In genomic region chr13:38633287-38634000, GRCm38 (mm10) we compare ENCODE assay signal across 8 mouse cellular contexts. TPM values are rescaled to one million over a fixed set of nuclear protein-coding genes. Genes with fewer than 3 reads are reported as not detected.
DNase-seq lines count a peak whose midpoint lies in the region; ATAC-seq lines count a peak whose summit lies in the region.
"Had no signal": no experiment of that assay in that cellular context is flagged by ENCODE, and none has a peak within 500 bp of the region (broad histone marks: within the 10 kb centered on the region; RNA-seq: fewer than 3 reads in every experiment).

No protein-coding gene starts in this region.

- WGBS in embryonic facial prominence, embryonic 12.5 days: 94% methylated on average over 6 of the region's 6 CpGs
- WGBS in hindbrain, embryonic 14.5 days: 90% methylated on average over 6 of the region's 6 CpGs
- WGBS in midbrain, embryonic 13.5 days: 95% methylated on average over 6 of the region's 6 CpGs

- H3K9me3 ChIP-seq in embryonic facial prominence, embryonic 12.5 days: no peaks in the 10 kb centered on the region
- no peaks in the 10 kb centered on the region for H3K9me3 ChIP-seq in hindbrain, embryonic 14.5 days (ENCODE audit: control insufficient read depth, low read length)
- H3K9me3 ChIP-seq in midbrain, embryonic 13.5 days: no peaks in the 10 kb centered on the region

- no peak overlapping the region for H3K4me3 ChIP-seq in embryonic facial prominence, embryonic 12.5 days
- peak overlapping the region; percentile 80; the same call in 1 of the 2 replicates for H3K4me3 ChIP-seq in hindbrain, embryonic 14.5 days (replicated peaks; ENCODE audit: low read length)
- H3K4me3 ChIP-seq in midbrain, embryonic 13.5 days (replicated peaks): no peak overlapping the region; the same call in 1 of the 2 replicates

- H3K36me3 ChIP-seq in embryonic facial prominence, embryonic 12.5 days: 0 out of 2 replicates have a peak, but pooled peaks cover 7% of the 10 kb centered on the region
- peaks cover 10% of the 10 kb centered on the region; the same call in 1 of the 2 replicates for H3K36me3 ChIP-seq in hindbrain, embryonic 14.5 days (replicated peaks; ENCODE audit: control insufficient read depth, insufficient read depth)
- H3K36me3 ChIP-seq in midbrain, embryonic 13.5 days: peaks cover 8% of the 10 kb centered on the region; the same call in 1 of the 2 replicates

- no peaks in the 10 kb centered on the region for H3K27me3 ChIP-seq in embryonic facial prominence, embryonic 12.5 days
- H3K27me3 ChIP-seq in hindbrain, embryonic 14.5 days (ENCODE audit: control insufficient read depth, insufficient read depth, low read length): no peaks in the 10 kb centered on the region
- H3K27me3 ChIP-seq in midbrain, embryonic 13.5 days: no peaks in the 10 kb centered on the region

- ATAC-seq in embryonic facial prominence, embryonic 12.5 days (ENCODE audit: insufficient number of reproducible peaks, insufficient read depth, low FRiP score, low TSS enrichment): no peak
- no peak for ATAC-seq in hindbrain, embryonic 14.5 days (ENCODE audit: low FRiP score)
- ATAC-seq in midbrain, embryonic 13.5 days: no peak

- no peak overlapping the region for H3K9ac ChIP-seq in embryonic facial prominence, embryonic 12.5 days
- no peak overlapping the region for H3K9ac ChIP-seq in hindbrain, embryonic 14.5 days
- H3K9ac ChIP-seq in midbrain, embryonic 13.5 days (replicated peaks): no peak overlapping the region

- peak; percentile 27 for DNase-seq in layer of hippocampus, adult 11-12 months (ENCODE audit: low spot score)
- DNase-seq in layer of hippocampus, postnatal 10 days (ENCODE audit: low spot score in 2 of 2): no peak
- no peak for DNase-seq in hindbrain, embryonic 14.5 days (ENCODE audit: low spot score)
- no peak for DNase-seq in adrenal gland, postnatal 4 days (ENCODE audit: low spot score in 2 of 2)
- DNase-seq in urinary bladder, adult 2 months (ENCODE audit: low spot score): no peak
- DNase-seq: cerebellum, adult 9-11 months had no signal

- H3K4me1 ChIP-seq in embryonic facial prominence, embryonic 12.5 days: peaks cover 5% of the 10 kb centered on the region; the same call in 1 of the 2 replicates
- peaks cover 7% of the 10 kb centered on the region; the same call in 1 of the 2 replicates for H3K4me1 ChIP-seq in hindbrain, embryonic 14.5 days (replicated peaks; ENCODE audit: control insufficient read depth, insufficient read depth, low read length)
- H3K4me1 ChIP-seq in midbrain, embryonic 13.5 days (replicated peaks): peaks cover 12% of the 10 kb centered on the region

- H3K4me2 ChIP-seq in embryonic facial prominence, embryonic 12.5 days (replicated peaks): peak overlapping the region; percentile 65; the same call in 1 of the 2 replicates
- H3K4me2 ChIP-seq in hindbrain, embryonic 14.5 days (replicated peaks): peak overlapping the region; percentile 71; the same call in 1 of the 2 replicates
- H3K4me2 ChIP-seq in midbrain, embryonic 13.5 days (replicated peaks): peak overlapping the region; percentile 73

- no peak overlapping the region for H3K27ac ChIP-seq in embryonic facial prominence, embryonic 12.5 days
- H3K27ac ChIP-seq in hindbrain, embryonic 14.5 days: no peak overlapping the region
- H3K27ac ChIP-seq in midbrain, embryonic 13.5 days: no peak overlapping the region

RNA-seq across cellular contexts. Expression of gene Bloc1s5, which starts 1.5 kb away (rescaled TPM):
- 10 to 100 TPM; 11.1 to 12.3 TPM for total RNA-seq in layer of hippocampus, postnatal 10 days (2021)
- 23.6 and 23.7 TPM in 2 replicates for polyA plus RNA-seq in embryonic facial prominence, embryonic 12.5 days (2016; fragmentation: Nextera tagmentation; extraction: Ambion mirVana)
- polyA plus RNA-seq in hindbrain, embryonic 14.5 days (2014; fragmentation: Nextera tagmentation; extraction: Ambion mirVana): 19.7 and 23.6 TPM in 2 replicates
- 28.4 and 30.2 TPM in 2 replicates for polyA plus RNA-seq in midbrain, embryonic 13.5 days (2015; fragmentation: Nextera tagmentation; extraction: Ambion mirVana)
- total RNA-seq in adrenal gland, postnatal 4 days (2021): 10 to 100 TPM; 22.3 to 23.9 TPM
- 7.3 and 7.5 TPM in 2 replicates for polyA plus RNA-seq in urinary bladder, adult 2 months (2012; rRNA removed)

RNA-seq across cellular contexts. Expression of gene Eef1e1, which starts 25.4 kb away (rescaled TPM):
- 10 to 100 TPM; 43.7 to 47.2 TPM for total RNA-seq in layer of hippocampus, postnatal 10 days (2021)
- 44.9 TPM in 2 replicates for polyA plus RNA-seq in embryonic facial prominence, embryonic 12.5 days (2016; fragmentation: Nextera tagmentation; extraction: Ambion mirVana)
- polyA plus RNA-seq in hindbrain, embryonic 14.5 days (2014; fragmentation: Nextera tagmentation; extraction: Ambion mirVana): 102 and 116 TPM in 2 replicates
- polyA plus RNA-seq in midbrain, embryonic 13.5 days (2015; fragmentation: Nextera tagmentation; extraction: Ambion mirVana): 91.3 and 92.3 TPM in 2 replicates
- total RNA-seq in adrenal gland, postnatal 4 days (2021): 10 to 100 TPM; 34.5 to 35.4 TPM
- 11.3 and 11.4 TPM in 2 replicates for polyA plus RNA-seq in urinary bladder, adult 2 months (2012; rRNA removed)
